Mouse (Mus musculus): ENCODE data around the gene Casp1.

DNA sequence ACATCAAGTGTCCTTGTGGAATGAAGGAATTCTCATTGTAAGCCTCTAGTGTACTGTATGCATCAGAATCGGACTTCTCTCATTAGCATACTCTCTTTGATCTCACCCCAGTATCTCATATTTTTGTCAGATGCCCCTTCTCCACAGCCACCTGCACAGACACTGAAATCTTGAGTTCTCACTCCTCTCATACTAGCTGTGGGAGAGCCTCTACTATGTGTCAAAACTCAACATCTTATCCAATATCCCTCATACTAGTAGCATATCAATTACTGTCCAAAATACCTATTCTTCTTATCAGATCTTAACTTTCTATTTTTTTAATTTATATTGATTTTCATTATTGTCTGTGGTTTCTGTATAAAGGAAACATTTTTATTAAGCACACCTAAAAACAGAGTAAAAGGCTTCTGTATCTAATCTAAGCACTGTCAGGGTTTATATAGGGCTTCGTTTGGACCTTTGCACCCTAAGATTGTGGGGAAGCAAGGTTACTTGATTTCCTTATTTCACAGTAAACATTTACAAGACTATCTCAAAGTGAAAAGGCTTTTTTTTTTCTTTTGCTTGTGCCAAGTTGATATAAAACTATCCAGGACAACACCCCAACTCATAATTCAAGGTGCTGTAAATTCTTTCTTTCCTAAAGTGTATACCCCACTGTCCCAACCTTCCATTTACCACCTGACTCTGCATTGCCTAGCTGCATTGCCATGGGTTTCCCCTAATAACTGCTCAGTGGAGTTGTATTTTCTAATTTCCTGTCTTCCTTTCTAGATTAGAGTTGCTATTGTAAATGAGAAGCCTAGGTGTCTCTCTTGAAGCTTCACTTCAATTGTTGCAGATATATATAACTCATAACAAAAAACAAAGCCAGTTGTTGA is 1.7 kb upstream of the Casp1 start:
- TF ChIP-seq POLR2A (IDR thresholded peaks at IDR 0.05; ENCODE audit: low read depth, low read length): no peak
- TF ChIP-seq RCOR1 (conservative IDR thresholded peaks at IDR 0.05; ENCODE audit: low read depth, low read length): no peak
- no peak for TF ChIP-seq CTCF (conservative IDR thresholded peaks at IDR 0.05 in 1 of 2, IDR thresholded peaks at IDR 0.05 in 1 of 2; ENCODE audit: low read depth in 2 of 2, low read length in 2 of 2)
- no peak for TF ChIP-seq E2F4 (IDR thresholded peaks at IDR 0.05; ENCODE audit: insufficient replicate concordance, low read depth, low read length)
- TF ChIP-seq TCF12 (IDR thresholded peaks at IDR 0.05; ENCODE audit: low read depth, low read length): no peak
